In the genomic region with DNA sequence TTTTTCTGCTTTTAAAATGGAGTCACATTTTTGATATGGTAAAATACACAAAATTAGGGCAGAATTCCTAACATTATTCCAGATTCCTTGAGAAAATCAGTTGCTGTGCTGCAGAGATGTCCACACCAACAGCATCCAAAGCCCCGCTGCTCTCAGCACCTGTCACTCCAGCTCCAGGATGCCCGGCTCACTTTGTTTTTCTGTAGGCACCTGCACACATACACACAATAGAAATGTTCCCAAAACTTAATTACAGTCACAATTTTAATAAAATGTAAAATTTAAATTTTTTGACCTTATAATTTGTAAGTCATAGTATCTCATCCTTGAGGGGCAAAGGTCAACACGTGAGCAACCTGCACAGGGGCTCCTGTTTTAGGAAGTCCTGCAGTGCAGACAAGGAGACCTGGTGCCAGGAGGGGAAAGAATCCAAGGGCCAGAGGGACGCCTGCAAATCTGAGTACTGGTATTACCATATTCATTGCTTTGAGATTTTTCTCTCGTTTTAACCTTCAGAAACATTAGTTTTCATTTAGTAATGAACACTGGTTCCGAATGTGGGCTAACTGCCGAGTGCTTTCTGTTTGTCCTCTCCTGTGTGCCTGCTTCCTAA, we compare ENCODE assay signal across 10 mouse cellular contexts.
"Had no signal": no experiment of that assay in that cellular context is flagged by ENCODE, and none has a peak within 500 bp of the region (broad histone marks: within the 10 kb centered on the region; RNA-seq: fewer than 3 reads in every experiment).

No protein-coding gene starts in this region.

- ATAC-seq: midbrain, embryonic 13.5 days had no signal

- H3K4me3 ChIP-seq: limb, embryonic 12.5 days; midbrain, embryonic 13.5 days; myocyte; neural tube, embryonic 15.5 days had no signal

- DNase-seq: kidney, postnatal 10 days; kidney, postnatal 4 days; lung, adult 18-20 months; lung, postnatal 36 days; thymus, postnatal 36 days had no signal

- H3K27ac ChIP-seq: limb, embryonic 12.5 days; liver, embryonic 14.5 days; midbrain, embryonic 13.5 days; neural tube, embryonic 15.5 days had no signal
